Mouse (Mus musculus): Measurements from ENCODE around the gene Piezo1. TPM values are rescaled to one million over a fixed set of nuclear protein-coding genes. Genes with fewer than 3 reads are reported as not detected.

Gene Piezo1
- total and polyA plus RNA-seq, 3 experiments, result 24.9 to 95.3 (median 79.4) TPM

DNA sequence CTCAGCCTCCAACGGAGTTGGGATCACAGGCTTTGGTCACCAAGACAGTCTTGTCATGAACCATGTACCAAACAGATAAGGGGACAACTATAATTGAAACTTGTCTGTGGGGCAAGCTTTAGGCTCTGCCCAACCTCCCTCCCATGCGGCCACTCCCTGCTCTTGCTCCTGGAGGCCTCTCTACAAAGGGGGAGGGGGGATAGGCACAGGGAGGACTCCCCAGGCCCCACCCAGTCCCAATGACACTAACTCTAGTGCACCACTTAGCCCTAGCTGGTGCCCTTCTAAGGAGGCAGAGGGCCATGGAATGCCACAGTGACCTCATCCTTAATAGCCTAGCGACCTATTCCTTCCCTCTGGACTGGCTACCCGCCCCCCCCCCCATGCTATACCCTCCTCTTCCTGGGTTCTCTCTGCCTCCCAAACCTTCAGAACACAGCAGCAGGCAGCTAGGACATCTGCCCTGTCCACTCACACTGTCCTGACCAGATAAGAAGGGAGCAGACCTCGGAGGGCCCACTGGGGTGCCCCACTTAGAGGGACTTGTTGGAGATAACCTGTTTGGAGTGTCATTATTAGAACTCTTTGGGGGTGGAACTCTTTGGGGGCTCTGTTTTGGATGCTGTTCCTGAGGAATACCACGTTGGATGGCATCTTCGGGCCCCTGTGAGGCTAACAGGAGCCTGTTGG is 4.9 kb downstream of the Piezo1 start:
- DNase-seq (ENCODE audit: low spot score), result peak; percentile 81
- ATAC-seq (ENCODE audit: extremely low read depth, insufficient number of reproducible peaks, low FRiP score, poor library complexity, severe bottlenecking), result peak; percentile 62
- H3K4me1 ChIP-seq (ENCODE audit: insufficient read depth, low read depth, low read length), result peaks cover 89% of the 10 kb centered on the region

DNA sequence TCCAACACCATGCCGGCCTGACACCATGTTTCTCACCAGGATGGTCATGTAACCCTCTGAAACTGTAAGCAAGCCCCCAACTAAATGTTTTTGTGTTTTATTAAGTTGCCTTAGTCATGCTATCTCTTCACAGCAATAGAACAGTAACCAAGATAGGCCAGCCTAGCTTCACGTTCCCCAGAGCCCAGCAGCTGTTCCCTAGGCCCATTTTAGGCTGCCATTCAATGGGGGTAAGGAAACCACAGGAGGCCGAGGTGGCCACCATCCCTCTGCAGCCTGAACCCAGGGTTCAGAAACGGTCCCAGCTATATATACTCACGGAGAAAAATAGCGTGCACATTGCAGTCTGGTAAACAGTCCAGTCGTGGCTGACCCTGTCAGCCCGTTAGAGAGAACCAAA is 7.0 kb downstream of the Piezo1 start:
- no peaks in the 10 kb centered on the region for H3K27me3 ChIP-seq (ENCODE audit: insufficient read depth, low read length)
- TF ChIP-seq POLR2AphosphoS5 (IDR thresholded peaks at IDR 0.05; ENCODE audit: insufficient replicate concordance, low read depth, low read length) (no peak), GATA2 (IDR thresholded peaks at IDR 0.05; ENCODE audit: borderline replicate concordance, low read depth, low read length) (no peak), GATA1 (IDR thresholded peaks at IDR 0.05; ENCODE audit: borderline replicate concordance, low read length) (no peak), CTCF (IDR thresholded peaks at IDR 0.05; ENCODE audit: low read depth, low read length) (no peak), TAL1 (conservative IDR thresholded peaks at IDR 0.05; ENCODE audit: low read depth, low read length) (no peak)
- peaks cover 83% of the 10 kb centered on the region for H3K36me3 ChIP-seq (replicated peaks)
- H3K4me3 ChIP-seq (ENCODE audit: low read depth, low read length), result no peak overlapping the region
- peaks cover 93% of the 10 kb centered on the region for H3K4me1 ChIP-seq (ENCODE audit: insufficient read depth, low read depth, low read length)
- DNase-seq (ENCODE audit: low spot score) (no peak), ATAC-seq (ENCODE audit: extremely low read depth, insufficient number of reproducible peaks, low FRiP score, poor library complexity, severe bottlenecking) (no peak)
- peaks cover 4% of the 10 kb centered on the region for H3K9me3 ChIP-seq (replicated peaks)

More for the DNA sequence above, 4.9 kb downstream of the Piezo1 start:
- Histone ChIP-seq H3K36me3 (replicated peaks) (peaks cover 72% of the 10 kb centered on the region), H3K27me3 (ENCODE audit: insufficient read depth, low read length) (no peaks in the 10 kb centered on the region), H3K4me3 (ENCODE audit: low read depth, low read length) (peak overlapping the region; percentile 86; the same call in 1 of the 2 replicates), H3K9me3 (replicated peaks) (0 out of 2 replicates have a peak, but pooled peaks cover 2% of the 10 kb centered on the region)
- TF ChIP-seq TAL1 (conservative IDR thresholded peaks at IDR 0.05; ENCODE audit: low read depth, low read length) (no peak), CTCF (IDR thresholded peaks at IDR 0.05; ENCODE audit: low read depth, low read length) (no peak), POLR2AphosphoS5 (IDR thresholded peaks at IDR 0.05; ENCODE audit: insufficient replicate concordance, low read depth, low read length) (no peak), GATA1 (IDR thresholded peaks at IDR 0.05; ENCODE audit: borderline replicate concordance, low read length) (no peak), GATA2 (IDR thresholded peaks at IDR 0.05; ENCODE audit: borderline replicate concordance, low read depth, low read length) (no peak)

GRCm38 (mm10) chr8:122538310-122539076 is 12.6 kb downstream of the Piezo1 start:
- Histone ChIP-seq H3K27me3 (ENCODE audit: insufficient read depth, low read length) (no peaks in the 10 kb centered on the region), H3K36me3 (replicated peaks) (peaks cover 71% of the 10 kb centered on the region), H3K4me3 (ENCODE audit: low read depth, low read length) (peak overlapping the region; percentile 33; the same call in 1 of the 2 replicates), H3K4me1 (ENCODE audit: insufficient read depth, low read depth, low read length) (peaks cover 84% of the 10 kb centered on the region), H3K9me3 (replicated peaks) (peaks cover 11% of the 10 kb centered on the region)
- ATAC-seq (ENCODE audit: extremely low read depth, insufficient number of reproducible peaks, low FRiP score, poor library complexity, severe bottlenecking) (no peak), DNase-seq (ENCODE audit: low spot score) (no peak)
- TF ChIP-seq TAL1 (conservative IDR thresholded peaks at IDR 0.05; ENCODE audit: low read depth, low read length) (peak; percentile 9; the same call in 1 of the 2 replicates), POLR2AphosphoS5 (IDR thresholded peaks at IDR 0.05; ENCODE audit: insufficient replicate concordance, low read depth, low read length) (no peak)

DNA sequence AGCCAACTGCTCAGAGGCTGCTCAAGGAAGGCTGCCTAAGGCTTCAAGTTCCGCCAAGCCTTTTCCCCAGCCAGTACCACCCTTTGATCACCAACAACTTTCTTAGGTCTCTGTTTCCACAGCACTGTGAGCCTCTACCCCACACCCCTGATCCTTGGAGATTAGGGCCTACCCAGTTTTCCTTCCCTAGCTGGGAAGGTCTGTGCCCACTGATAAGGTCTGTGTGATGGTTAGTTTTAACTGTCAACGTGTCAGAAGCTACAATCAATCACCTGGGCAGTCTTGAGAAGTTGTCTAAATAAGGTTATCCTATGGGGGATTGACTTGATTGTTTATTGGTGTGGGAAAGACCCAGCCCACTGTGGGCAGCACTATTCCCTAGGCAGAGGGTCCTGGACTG is 13.3 kb downstream of the Piezo1 start:
- peak overlapping the region; percentile 61; the same call in 1 of the 2 replicates for H3K4me3 ChIP-seq (ENCODE audit: low read depth, low read length)
- peaks cover 71% of the 10 kb centered on the region for H3K36me3 ChIP-seq (replicated peaks)
- peak; percentile 84 for DNase-seq (ENCODE audit: low spot score)
- peak; percentile 87 for ATAC-seq (ENCODE audit: extremely low read depth, insufficient number of reproducible peaks, low FRiP score, poor library complexity, severe bottlenecking)
- H3K9me3 ChIP-seq (replicated peaks), result peaks cover 11% of the 10 kb centered on the region
- peak; percentile 99 for TF ChIP-seq TAL1 (conservative IDR thresholded peaks at IDR 0.05; ENCODE audit: low read depth, low read length)
- no peak for TF ChIP-seq GATA1 (IDR thresholded peaks at IDR 0.05; ENCODE audit: borderline replicate concordance, low read length)
- no peak for TF ChIP-seq POLR2AphosphoS5 (IDR thresholded peaks at IDR 0.05; ENCODE audit: insufficient replicate concordance, low read depth, low read length)
- TF ChIP-seq CTCF (IDR thresholded peaks at IDR 0.05; ENCODE audit: low read depth, low read length), result no peak
- no peak for TF ChIP-seq GATA2 (IDR thresholded peaks at IDR 0.05; ENCODE audit: borderline replicate concordance, low read depth, low read length)
- H3K4me1 ChIP-seq (ENCODE audit: insufficient read depth, low read depth, low read length), result peaks cover 84% of the 10 kb centered on the region
- no peaks in the 10 kb centered on the region for H3K27me3 ChIP-seq (ENCODE audit: insufficient read depth, low read length)

GRCm38 (mm10) chr8:122537033-122537432 is 14.1 kb downstream of the Piezo1 start:
- H3K9me3 ChIP-seq (replicated peaks), result peaks cover 11% of the 10 kb centered on the region
- H3K4me3 ChIP-seq (ENCODE audit: low read depth, low read length), result peak overlapping the region; percentile 61; the same call in 1 of the 2 replicates
- TF ChIP-seq GATA2 (IDR thresholded peaks at IDR 0.05; ENCODE audit: borderline replicate concordance, low read depth, low read length) (no peak), POLR2AphosphoS5 (IDR thresholded peaks at IDR 0.05; ENCODE audit: insufficient replicate concordance, low read depth, low read length) (no peak), GATA1 (IDR thresholded peaks at IDR 0.05; ENCODE audit: borderline replicate concordance, low read length) (no peak), TAL1 (conservative IDR thresholded peaks at IDR 0.05; ENCODE audit: low read depth, low read length) (no peak), CTCF (IDR thresholded peaks at IDR 0.05; ENCODE audit: low read depth, low read length) (no peak)
- peaks cover 71% of the 10 kb centered on the region for H3K36me3 ChIP-seq (replicated peaks)
- no peak for ATAC-seq (ENCODE audit: extremely low read depth, insufficient number of reproducible peaks, low FRiP score, poor library complexity, severe bottlenecking)
- no peaks in the 10 kb centered on the region for H3K27me3 ChIP-seq (ENCODE audit: insufficient read depth, low read length)
- DNase-seq (ENCODE audit: low spot score), result no peak
- H3K4me1 ChIP-seq (ENCODE audit: insufficient read depth, low read depth, low read length), result peaks cover 84% of the 10 kb centered on the region

GRCm38 (mm10) chr8:122531312-122531711 is 19.8 kb downstream of the Piezo1 start:
- Histone ChIP-seq H3K4me1 (ENCODE audit: insufficient read depth, low read depth, low read length) (peaks cover 79% of the 10 kb centered on the region), H3K36me3 (replicated peaks) (peaks cover 84% of the 10 kb centered on the region)
- TF ChIP-seq POLR2AphosphoS5 (IDR thresholded peaks at IDR 0.05; ENCODE audit: insufficient replicate concordance, low read depth, low read length) (no peak), GATA2 (IDR thresholded peaks at IDR 0.05; ENCODE audit: borderline replicate concordance, low read depth, low read length) (no peak), GATA1 (IDR thresholded peaks at IDR 0.05; ENCODE audit: borderline replicate concordance, low read length) (no peak), TAL1 (conservative IDR thresholded peaks at IDR 0.05; ENCODE audit: low read depth, low read length) (no peak), CTCF (IDR thresholded peaks at IDR 0.05; ENCODE audit: low read depth, low read length) (no peak)

More at GRCm38 (mm10) chr8:122531312-122531711, 19.8 kb downstream of the Piezo1 start:
- no peak for ATAC-seq (ENCODE audit: extremely low read depth, insufficient number of reproducible peaks, low FRiP score, poor library complexity, severe bottlenecking)
- DNase-seq (ENCODE audit: low spot score), result no peak
- H3K9me3 ChIP-seq (replicated peaks), result peaks cover 3% of the 10 kb centered on the region; the same call in 1 of the 2 replicates
- H3K4me3 ChIP-seq (ENCODE audit: low read depth, low read length), result no peak overlapping the region
- H3K27me3 ChIP-seq (ENCODE audit: insufficient read depth, low read length), result no peaks in the 10 kb centered on the region

Measured in G1E (cell line).